Mouse (Mus musculus) stomach, postnatal 0 days (tissue): ENCODE results near the gene Tfrc.

Experiments
- CTCF ChIP-seq: IDR thresholded peaks from 2 replicates; pipeline ENCODE4 v1.5.1; 2016; ENCODE audit warnings: antibody characterized with exemption, low read depth, mild to moderate bottlenecking, moderate library complexity
- EP300 ChIP-seq: optimal IDR thresholded peaks from 2 replicates; pipeline ENCODE3; 2016; ENCODE audit warnings: antibody characterized with exemption

- no peak for TF ChIP-seq CTCF
- no peak for TF ChIP-seq EP300
Observed at GRCm38 (mm10) chr16:32572528-32572927, 36.2 kb upstream of the Tfrc start.
